Mouse (Mus musculus) MEL (cell line): ENCODE data around the gene Ctsa. TPM values are rescaled to one million over a fixed set of nuclear protein-coding genes. Genes with fewer than 3 reads are reported as not detected.
A peak's percentile ranks its signal among the peaks of the same experiment; 100 is the strongest.

Source experiments
- DNase-seq: peaks from one replicate; pipeline ENCODE4 v3.0.0; 2011; ENCODE audit warnings: low read depth, low spot score
- H3K27ac ChIP-seq: 2 replicates; pipeline ENCODE4 v1.5.1; 2012; ENCODE audit warnings: low read depth, mild to moderate bottlenecking, control low read depth, low read length, moderate library complexity; ENCODE audit not compliant: control insufficient read depth
- H3K27me3 ChIP-seq, 2 experiments: fragments of 150-350 bp in 1 of 2; sonication (generic) in 1 of 2; 2 replicates each; pipeline ENCODE4 v1.6.1; 2012; ENCODE audit warnings: low read length in 2 of 2, mild to moderate bottlenecking in 2 of 2, improper control_type of control experiment in 1 of 2, moderate library complexity in 1 of 2; ENCODE audit not compliant: insufficient read depth in 2 of 2, control insufficient read depth in 1 of 2
- H3K36me3 ChIP-seq, 2 experiments: 2 replicates each; pipeline ENCODE4 v1.6.1; 2012 to 2014; ENCODE audit warnings: low read length in 2 of 2, improper control_type of control experiment in 1 of 2, inconsistent platforms in 1 of 2, mild to moderate bottlenecking in 1 of 2; ENCODE audit not compliant: insufficient read depth in 2 of 2, control insufficient read depth in 1 of 2
- H3K4me1 ChIP-seq, 2 experiments: fragments of 150-350 bp in 1 of 2; sonication (generic) in 1 of 2; 2 replicates each; pipeline ENCODE4 v1.6.1; 2012; ENCODE audit warnings: low read length in 2 of 2, improper control_type of control experiment in 1 of 2, mild to moderate bottlenecking in 1 of 2; ENCODE audit not compliant: insufficient read depth in 2 of 2, control insufficient read depth in 1 of 2
- H3K4me3 ChIP-seq, 2 experiments: fragments of 150-350 bp in 1 of 2; sonication (generic) in 1 of 2; 2 replicates each; pipeline ENCODE4 v1.5.1; 2012; ENCODE audit warnings: low read depth in 2 of 2, low read length in 2 of 2, mild to moderate bottlenecking in 2 of 2, moderate library complexity in 2 of 2, control low read depth in 1 of 2, improper control_type of control experiment in 1 of 2; ENCODE audit not compliant: control insufficient read depth in 1 of 2, insufficient read depth in 1 of 2
- H3K79me2 ChIP-seq: 2 replicates; pipeline ENCODE4 v1.6.1; 2012; ENCODE audit warnings: mild to moderate bottlenecking, low read length, moderate library complexity; ENCODE audit not compliant: control insufficient read depth, poor library complexity, insufficient read depth
- H3K9ac ChIP-seq: 2 replicates; pipeline ENCODE4 v1.6.1; 2012; ENCODE audit warnings: low read depth, mild to moderate bottlenecking, control low read depth, low read length, moderate library complexity; ENCODE audit not compliant: control insufficient read depth, poor library complexity, severe bottlenecking
- H3K9me3 ChIP-seq: fragments of 150-350 bp; sonication (generic); replicated peaks from 2 replicates; pipeline ENCODE4 v1.6.1; 2012; ENCODE audit warnings: mild to moderate bottlenecking, low read length, improper control_type of control experiment, moderate library complexity; ENCODE audit not compliant: insufficient read depth
- BHLHE40 ChIP-seq: IDR thresholded peaks from 2 replicates; pipeline ENCODE4 v1.6.1; 2012; ENCODE audit warnings: low read depth, mild to moderate bottlenecking, inconsistent platforms, low read length, improper control_type of control experiment, borderline replicate concordance
- CHD1 ChIP-seq: IDR thresholded peaks from 2 replicates; pipeline ENCODE4 v1.6.1; 2012; ENCODE audit warnings: low read depth, mild to moderate bottlenecking, inconsistent platforms, low read length, improper control_type of control experiment
- EP300 ChIP-seq, 2 experiments: IDR thresholded peaks; 2 replicates each; pipeline ENCODE4 v1.6.1; 2011; ENCODE audit warnings: improper control_type of control experiment in 2 of 2, low read length in 2 of 2, low read depth in 1 of 2, mild to moderate bottlenecking in 1 of 2
- ETS1 ChIP-seq: IDR thresholded peaks from 2 replicates; pipeline ENCODE4 v1.6.1; 2012; ENCODE audit warnings: low read depth, mild to moderate bottlenecking, inconsistent platforms, low read length, improper control_type of control experiment, moderate library complexity
- GABPA ChIP-seq: IDR thresholded peaks from 2 replicates; pipeline ENCODE4 v1.6.1; 2012; ENCODE audit warnings: low read depth, mild to moderate bottlenecking, inconsistent platforms, low read length, improper control_type of control experiment, moderate library complexity
- GATA1 ChIP-seq: IDR thresholded peaks from 2 replicates; pipeline ENCODE4 v1.6.1; 2011; ENCODE audit warnings: low read depth, low read length, improper control_type of control experiment
- JUND ChIP-seq: IDR thresholded peaks from 2 replicates; pipeline ENCODE4 v1.6.1; 2011; ENCODE audit warnings: low read depth, mild to moderate bottlenecking, improper control_type of control experiment, low read length
- KAT2A ChIP-seq: conservative IDR thresholded peaks from 2 replicates; pipeline ENCODE4 v1.6.1; 2012; ENCODE audit warnings: low read depth, low read length, improper control_type of control experiment, inconsistent platforms
- MAX ChIP-seq: IDR thresholded peaks from 2 replicates; pipeline ENCODE4 v1.6.1; 2011; ENCODE audit warnings: low read length, improper control_type of control experiment
- MAZ ChIP-seq: IDR thresholded peaks from 2 replicates; pipeline ENCODE4 v1.6.1; 2012; ENCODE audit warnings: low read depth, mild to moderate bottlenecking, inconsistent platforms, low read length, improper control_type of control experiment
- MXI1 ChIP-seq: IDR thresholded peaks from 2 replicates; pipeline ENCODE4 v1.6.1; 2011; ENCODE audit warnings: mild to moderate bottlenecking, low read depth, low read length, improper control_type of control experiment
- MYB ChIP-seq: IDR thresholded peaks from 2 replicates; pipeline ENCODE4 v1.6.1; 2011; ENCODE audit warnings: mild to moderate bottlenecking, low read depth, low read length, improper control_type of control experiment
- MYC ChIP-seq: IDR thresholded peaks from 2 replicates; pipeline ENCODE4 v1.6.1; 2011; ENCODE audit warnings: low read depth, mild to moderate bottlenecking, low read length, improper control_type of control experiment, moderate library complexity
- NELFE ChIP-seq: IDR thresholded peaks from 2 replicates; pipeline ENCODE4 v1.6.1; 2011; ENCODE audit warnings: low read depth, low read length, improper control_type of control experiment
- NRF1 ChIP-seq: IDR thresholded peaks from 2 replicates; pipeline ENCODE4 v1.6.1; 2014; ENCODE audit warnings: low read depth, mild to moderate bottlenecking, inconsistent platforms, low read length, improper control_type of control experiment, moderate library complexity; ENCODE audit not compliant: poor library complexity, insufficient read depth, severe bottlenecking
- POLR2A ChIP-seq, 2 experiments: IDR thresholded peaks; 2 replicates each; pipeline ENCODE4 v1.6.1; 2011 to 2012; ENCODE audit warnings: low read length in 2 of 2, mild to moderate bottlenecking in 2 of 2, control low read depth in 1 of 2, improper control_type of control experiment in 1 of 2, low read depth in 1 of 2, moderate library complexity in 1 of 2; ENCODE audit not compliant: control insufficient read depth in 1 of 2, insufficient read depth in 1 of 2, poor library complexity in 1 of 2
- POLR2AphosphoS2 ChIP-seq: IDR thresholded peaks from 2 replicates; pipeline ENCODE4 v1.6.1; 2011; ENCODE audit warnings: low read length, improper control_type of control experiment
- POLR2AphosphoS5 ChIP-seq: IDR thresholded peaks from 2 replicates; pipeline ENCODE4 v1.6.1; 2012; ENCODE audit warnings: low read depth, borderline replicate concordance, mild to moderate bottlenecking, inconsistent platforms, low read length, moderate library complexity, mixed read lengths
- RCOR1 ChIP-seq: IDR thresholded peaks from 2 replicates; pipeline ENCODE4 v1.6.1; 2012; ENCODE audit warnings: low read depth, mild to moderate bottlenecking, inconsistent platforms, low read length, improper control_type of control experiment
- SIN3A ChIP-seq: IDR thresholded peaks from 2 replicates; pipeline ENCODE4 v1.6.1; 2012; ENCODE audit warnings: low read length, improper control_type of control experiment, inconsistent platforms
- SMC3 ChIP-seq: IDR thresholded peaks from 2 replicates; pipeline ENCODE4 v1.6.1; 2011; ENCODE audit warnings: low read depth, low read length, improper control_type of control experiment
- TAL1 ChIP-seq: IDR thresholded peaks from 2 replicates; pipeline ENCODE4 v1.6.1; 2012; ENCODE audit warnings: mild to moderate bottlenecking, inconsistent platforms, low read length, moderate library complexity, mixed read lengths
- TBP ChIP-seq: IDR thresholded peaks from 2 replicates; pipeline ENCODE4 v1.8.0; 2011; ENCODE audit warnings: low read depth, low read length, improper control_type of control experiment
- TCF12 ChIP-seq: IDR thresholded peaks from 2 replicates; pipeline ENCODE4 v1.6.1; 2014; ENCODE audit warnings: low read depth, mild to moderate bottlenecking, inconsistent platforms, low read length, improper control_type of control experiment, moderate library complexity
- UBTF ChIP-seq: IDR thresholded peaks from 2 replicates; pipeline ENCODE4 v1.6.1; 2012; ENCODE audit warnings: low read depth, mild to moderate bottlenecking, inconsistent platforms, low read length, improper control_type of control experiment, moderate library complexity, borderline replicate concordance; ENCODE audit not compliant: insufficient read depth
- USF2 ChIP-seq, 2 experiments: IDR thresholded peaks; 2 replicates each; pipeline ENCODE4 v1.6.1; 2011 to 2012; ENCODE audit warnings: improper control_type of control experiment in 2 of 2, low read length in 2 of 2, borderline replicate concordance in 1 of 2, inconsistent platforms in 1 of 2, low read depth in 1 of 2, mild to moderate bottlenecking in 1 of 2; ENCODE audit not compliant: insufficient read depth in 1 of 2
- ZKSCAN1 ChIP-seq: IDR thresholded peaks from 2 replicates; pipeline ENCODE4 v1.6.1; 2012; ENCODE audit warnings: low read depth, mild to moderate bottlenecking, inconsistent platforms, low read length, improper control_type of control experiment, moderate library complexity
- ZNF384 ChIP-seq: IDR thresholded peaks from 2 replicates; pipeline ENCODE4 v1.6.1; 2012; ENCODE audit warnings: low read depth, mild to moderate bottlenecking, inconsistent platforms, low read length, improper control_type of control experiment
- polyA plus RNA-seq, 2 experiments: library from polyadenylated mRNA; stranded (reverse) in 1 of 2; unstranded in 1 of 2; fragments of >175 nt in 1 of 2; fragments of >200 nt in 1 of 2; gene quantifications; 2 replicates each; pipeline versions ENCODE4 v1.2.1 to v1.2.4; 2012; ENCODE audit warnings: low replicate concordance in 2 of 2, low read depth in 1 of 2; ENCODE audit not compliant: insufficient read length in 2 of 2, insufficient read depth in 1 of 2, missing spikeins in 1 of 2
- total RNA-seq: library from RNA; depleted of rRNA; stranded (reverse); fragments of 300-350 nt; gene quantifications from 2 replicates; pipeline ENCODE4 v1.2.3, GENCODE M21; 2012

Gene Ctsa
- total and polyA plus RNA-seq, 3 experiments: 50.5 to 87.7 TPM; not detected in 1

DNA sequence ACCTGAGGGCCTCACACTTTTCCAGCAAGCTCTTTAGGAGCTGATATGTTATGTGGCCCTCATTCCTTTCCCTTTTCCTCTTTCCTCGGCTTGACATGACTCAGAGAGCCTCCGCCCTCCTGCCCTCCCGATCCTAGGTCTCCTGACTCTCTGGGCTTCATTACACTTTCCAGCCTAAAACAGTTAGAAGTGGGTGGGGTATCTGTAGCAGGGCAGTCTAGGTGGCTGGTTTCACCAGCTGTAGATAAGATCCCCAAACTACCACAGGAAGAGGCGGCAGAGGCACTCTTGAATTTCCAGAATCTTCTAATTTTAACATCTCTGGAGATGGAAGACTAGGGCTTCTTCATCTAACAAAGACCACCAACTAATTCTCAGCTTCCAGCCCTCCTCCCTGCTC is 31.9 kb downstream of the Ctsa start:
- peak overlapping the region; percentile 15 for H3K27ac ChIP-seq
- no peaks in the 10 kb centered on the region for H3K79me2 ChIP-seq
- TF ChIP-seq NRF1 (no peak), TCF12 (no peak), BHLHE40 (peak; percentile 42; the same call in 1 of the 2 replicates), GATA1 (peak; percentile 67; the same call in 1 of the 2 replicates), SMC3 (0 out of 2 replicates have a peak, but pooled peaks have one; percentile 6), MAZ (no peak), ZKSCAN1 (no peak), ETS1 (peak; percentile 73), EP300 (IDR thresholded peaks at IDR 0.05; ENCODE audit: low read depth in 1 of 2, low read length in 2 of 2) (peak; percentile 42 to 66; a peak in 2 of 4 replicates), GABPA (no peak), SIN3A (peak; percentile 58)
- TF ChIP-seq, all 39 proteins: peak for 6
- DNase-seq: peak; percentile 44
- no peak overlapping the region for H3K4me3 ChIP-seq
- H3K27me3 ChIP-seq: no peaks in the 10 kb centered on the region
- peaks cover 26 to 41% of the 10 kb centered on the region in 2 experiments for H3K4me1 ChIP-seq
- no peaks in the 10 kb centered on the region for H3K9me3 ChIP-seq
- peaks cover 0 to 22% of the 10 kb centered on the region in 2 experiments; a peak in 2 of 4 replicates for H3K36me3 ChIP-seq
- H3K9ac ChIP-seq: peak overlapping the region; percentile 0; the same call in 1 of the 2 replicates

- Histone ChIP-seq H3K4me3 (peak overlapping the region; percentile 19 to 22), H3K27ac (peak overlapping the region; percentile 92), H3K4me1 (peaks cover 24 to 31% of the 10 kb centered on the region in 2 experiments), H3K9me3 (no peaks in the 10 kb centered on the region), H3K27me3 (no peaks in the 10 kb centered on the region), H3K9ac (peak overlapping the region; percentile 61), H3K79me2 (no peaks in the 10 kb centered on the region), H3K36me3 (peaks cover 0 to 15% of the 10 kb centered on the region in 2 experiments; a peak in 2 of 4 replicates)
- DNase-seq: peak; percentile 86
- TF ChIP-seq MAX (peak; percentile 32; the same call in 1 of the 2 replicates), JUND (no peak), ETS1 (peak; percentile 52; the same call in 1 of the 2 replicates), MYB (peak; percentile 28; the same call in 1 of the 2 replicates), USF2 (IDR thresholded peaks at IDR 0.05; ENCODE audit: borderline replicate concordance in 1 of 2, insufficient read depth in 1 of 2, low read depth in 1 of 2, low read length in 2 of 2) (no peak), SMC3 (no peak), ZNF384 (peak; percentile 92), NRF1 (no peak), TAL1 (no peak), CHD1 (no peak), MYC (no peak), KAT2A (no peak), BHLHE40 (peak; percentile 49; the same call in 1 of the 2 replicates), ZKSCAN1 (peak; percentile 51; the same call in 1 of the 2 replicates), TBP (peak; percentile 44; the same call in 1 of the 2 replicates), NELFE (no peak), TCF12 (peak; percentile 6; the same call in 1 of the 2 replicates), UBTF (no peak), POLR2AphosphoS2 (no peak), GABPA (no peak), POLR2A (IDR thresholded peaks at IDR 0.05; ENCODE audit: control insufficient read depth in 1 of 2, insufficient read depth in 1 of 2, low read depth in 1 of 2, low read length in 2 of 2, poor library complexity in 1 of 2) (peak in 1 of 2 experiments; percentile 32; a peak in 1 of 4 replicates), MAZ (0 out of 2 replicates have a peak, but pooled peaks have one; percentile 60), POLR2AphosphoS5 (no peak), RCOR1 (no peak), MXI1 (peak; percentile 49; the same call in 1 of the 2 replicates)
Measured at GRCm38 (mm10) chr2:164866741-164867551, 34.3 kb downstream of the Ctsa start.
